Mouse (Mus musculus) lung, postnatal 10 days (tissue): ENCODE measurements around the gene Olfr472.
"Not testable (repeated sequence)": the region's sequence is repeated elsewhere in the genome, so short reads cannot be mapped to it uniquely, and the experiment has no call there.

ENCODE experiments used
- DNase-seq: peaks from one replicate; pipeline ENCODE4 v3.0.0; 2021

The Olfr472 gene

DNA sequence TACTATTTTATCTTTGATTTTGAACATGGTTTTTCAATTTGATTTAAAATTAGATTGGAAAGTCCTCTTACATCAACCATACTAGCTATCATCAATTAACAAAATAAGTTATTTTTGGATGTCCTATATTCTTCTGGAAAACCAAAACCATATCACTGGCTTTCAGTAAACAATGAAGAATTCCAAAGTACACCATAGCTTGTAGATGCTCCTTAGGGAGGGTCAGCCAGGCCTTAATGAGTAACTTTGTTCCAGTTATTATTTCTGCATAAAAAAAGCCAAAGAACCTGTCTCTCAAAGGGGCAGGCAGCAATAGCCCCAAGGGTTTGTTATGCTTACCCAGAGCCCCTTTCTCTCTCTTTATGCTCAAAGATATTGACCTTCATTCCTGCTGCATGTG, at the start of gene Olfr472:
Gene Olfr472, plus strand, starts transcription at position 301 of the 400 bp plus-strand sequence.
- no peak for DNase-seq

DNA sequence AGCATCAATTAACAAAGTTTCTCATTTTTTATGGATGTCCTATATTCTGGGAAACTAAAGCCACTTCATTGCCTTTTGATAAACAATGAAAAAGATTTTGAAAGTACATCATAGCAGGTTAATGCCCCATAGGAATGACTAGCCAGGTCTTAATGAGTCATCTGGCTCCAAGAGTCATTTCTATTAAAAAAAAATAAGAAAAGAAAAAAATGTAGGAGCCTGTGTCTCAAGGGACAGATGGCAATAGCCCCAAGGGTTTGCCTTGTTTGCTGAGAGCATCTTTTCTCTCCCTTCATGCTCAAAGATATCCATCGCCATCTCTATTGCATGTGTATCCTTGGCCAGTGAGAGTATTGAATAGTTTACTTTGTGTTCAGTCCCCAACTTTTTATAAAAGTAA, 32.4 kb downstream of the Olfr472 start, which contains the start of gene Olfr473:
Gene Olfr473, plus strand, starts transcription at position 301 of the 400 bp plus-strand sequence.
- no peak for DNase-seq

DNA sequence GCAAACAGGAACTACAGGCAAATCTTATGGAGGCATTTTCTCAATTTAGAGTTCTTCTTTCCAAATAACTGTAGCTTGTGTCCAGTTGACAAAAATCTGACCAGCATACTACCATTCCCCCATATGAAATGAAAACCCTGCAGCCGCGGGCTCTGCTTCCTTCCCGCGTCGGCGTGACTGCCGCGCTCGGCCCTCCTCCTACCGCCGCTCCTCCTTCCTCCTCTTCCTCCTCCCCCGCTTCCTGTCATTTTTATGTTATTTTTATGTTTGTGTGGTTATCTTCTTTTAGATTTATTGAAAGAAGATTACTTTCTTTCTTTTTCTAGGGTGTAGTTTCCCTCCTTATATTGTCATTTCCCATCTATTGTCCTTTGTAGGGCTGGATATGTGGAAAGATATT, 54.8 kb downstream of the Olfr472 start:
- not testable (repeated sequence) for DNase-seq

GRCm38 (mm10) chr7:107954343-107954742, 56.6 kb downstream of the Olfr472 start, which contains the start of gene Olfr474:
Gene Olfr474 (plus strand): TSS chr7:107954643.
- DNase-seq = no peak
